Mouse (Mus musculus) liver, postnatal 0 days (tissue): ENCODE results near the gene Hyal1. TPM values are rescaled to one million over a fixed set of nuclear protein-coding genes. Genes with fewer than 3 reads are reported as not detected.
A peak's percentile ranks its signal among the peaks of the same experiment; 100 is the strongest.

Source experiments
- ATAC-seq: fragments of 200-750 bp; cut with Nextera tagmentation; 2 replicates; pipeline ENCODE4 v1.8.0; 2017; ENCODE audit warnings: mild to moderate bottlenecking, moderate library complexity
- DNase-seq: peaks from one replicate; pipeline ENCODE4 v3.0.0-alpha.2; 2016
- H3K27ac ChIP-seq: fragments of 300-500 bp; sonication (generic); 2 replicates; pipeline ENCODE4 v1.5.1; 2014; ENCODE audit warnings: antibody characterized with exemption, moderate library complexity, mild to moderate bottlenecking, low read depth
- H3K27me3 ChIP-seq: fragments of 300-500 bp; sonication (generic); 2 replicates; pipeline ENCODE4 v1.6.1; 2014; ENCODE audit warnings: low read length, control low read depth, mixed read lengths; ENCODE audit not compliant: insufficient read depth
- H3K36me3 ChIP-seq: fragments of 300-500 bp; sonication (generic); replicated peaks from 2 replicates; pipeline ENCODE4 v1.6.1; 2014; ENCODE audit warnings: mild to moderate bottlenecking, control low read depth, low read length, moderate library complexity, mixed read lengths; ENCODE audit not compliant: insufficient read depth
- H3K4me1 ChIP-seq: fragments of 300-500 bp; sonication (generic); 2 replicates; pipeline ENCODE4 v1.6.1; 2014; ENCODE audit warnings: antibody characterized with exemption, mild to moderate bottlenecking, control low read depth; ENCODE audit not compliant: insufficient read depth
- H3K4me2 ChIP-seq: fragments of 300-500 bp; sonication (generic); 2 replicates; pipeline ENCODE4 v1.6.1; 2014; ENCODE audit warnings: low read depth, mild to moderate bottlenecking, low read length, moderate library complexity, mixed read lengths
- H3K4me3 ChIP-seq: fragments of 300-500 bp; sonication (generic); 2 replicates; pipeline ENCODE4 v1.5.1; 2014; ENCODE audit warnings: low read depth, low read length
- H3K9ac ChIP-seq: fragments of 300-500 bp; sonication (generic); replicated peaks from 2 replicates; pipeline ENCODE4 v1.6.1; 2014; ENCODE audit warnings: mild to moderate bottlenecking, moderate library complexity
- H3K9me3 ChIP-seq: fragments of 300-500 bp; sonication (generic); 2 replicates; pipeline ENCODE4 v1.6.1; 2016; ENCODE audit warnings: mild to moderate bottlenecking, control low read depth, low read length, mixed read lengths
- CTCF ChIP-seq: sonication (generic); IDR thresholded peaks from 2 replicates; pipeline ENCODE4 v1.5.1; 2016; ENCODE audit warnings: antibody characterized with exemption, low read depth
- EP300 ChIP-seq: IDR thresholded peaks from 2 replicates; pipeline ENCODE4 v1.6.1; 2016; ENCODE audit warnings: antibody characterized with exemption, low read depth, mild to moderate bottlenecking
- WGBS: fragments of 180-500 bp; shearing (Covaris S2); extraction: QIAGEN DNeasy Blood & Tissue Kit; methylation state at CpG from one replicate; pipeline ENCODE4 v1.1.7; 2014; ENCODE audit not compliant: insufficient replicate concordance; 5-methylcytosine and 5-hydroxymethylcytosine counted together
- polyA plus RNA-seq: library from polyadenylated mRNA; unstranded; fragments of >200 nt; fragmentation: Nextera tagmentation; extraction: Ambion mirVana; gene quantifications from 2 replicates; pipeline ENCODE4 v1.2.1, GENCODE M21; 2015

Hyal1 gene
- 2.5 and 3.3 TPM in 2 replicates for polyA plus RNA-seq

DNA sequence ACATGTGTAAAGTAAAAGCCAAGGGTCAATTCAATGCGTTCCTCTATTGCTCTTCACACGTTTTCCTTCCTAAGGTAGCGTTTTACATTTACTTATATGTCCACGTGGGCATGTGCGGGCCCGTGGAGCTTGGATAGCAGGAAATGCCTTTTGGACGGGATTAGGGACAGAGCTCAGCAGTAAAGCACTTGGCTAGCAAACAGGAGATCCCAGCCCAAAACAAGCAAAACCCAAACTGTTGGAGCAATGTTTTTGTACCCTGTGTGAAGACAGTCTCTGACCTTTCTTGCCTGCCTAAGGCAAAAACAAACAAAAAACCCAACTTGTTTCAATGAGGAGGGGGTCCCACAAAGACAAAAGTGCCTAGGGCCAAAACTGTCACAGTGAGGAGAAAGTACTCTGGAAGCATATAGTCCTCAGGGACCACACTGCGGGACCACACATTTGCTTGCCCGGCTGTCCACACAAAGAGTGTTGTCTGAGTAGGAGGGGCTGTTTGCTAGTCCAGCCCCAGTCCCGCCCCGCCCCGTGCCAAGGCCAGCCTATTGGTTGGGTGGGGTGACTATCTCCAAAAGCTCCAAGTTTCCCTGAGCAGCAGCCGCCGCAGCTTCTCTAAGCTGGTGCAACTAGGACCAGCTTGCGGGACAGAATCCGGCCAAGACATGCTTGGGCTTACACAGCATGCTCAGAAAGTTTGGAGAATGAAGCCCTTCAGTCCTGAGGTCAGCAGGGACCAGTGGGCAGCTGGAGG, at the start of gene Hyal1:
Hyal1 (plus strand) TSS at position 571 of the 751 bp plus-strand sequence.
- TF ChIP-seq CTCF: no peak
- no peak for TF ChIP-seq EP300
- Histone ChIP-seq H3K9ac (peak within 1 kb of the TSS; percentile 71), H3K36me3 (peaks cover 12% of the 10 kb centered on the region), H3K27me3 (no peaks in the 10 kb centered on the region), H3K4me2 (peak within 1 kb of the TSS; percentile 72), H3K9me3 (no peaks in the 10 kb centered on the region), H3K4me3 (peak within 1 kb of the TSS; percentile 48), H3K4me1 (peaks cover 41% of the 10 kb centered on the region), H3K27ac (peak within 1 kb of the TSS; percentile 87)
- 26% methylated on average over 16 of the region's 16 CpGs for WGBS
- DNase-seq (peak; percentile 92), ATAC-seq (peak; percentile 73)

DNA sequence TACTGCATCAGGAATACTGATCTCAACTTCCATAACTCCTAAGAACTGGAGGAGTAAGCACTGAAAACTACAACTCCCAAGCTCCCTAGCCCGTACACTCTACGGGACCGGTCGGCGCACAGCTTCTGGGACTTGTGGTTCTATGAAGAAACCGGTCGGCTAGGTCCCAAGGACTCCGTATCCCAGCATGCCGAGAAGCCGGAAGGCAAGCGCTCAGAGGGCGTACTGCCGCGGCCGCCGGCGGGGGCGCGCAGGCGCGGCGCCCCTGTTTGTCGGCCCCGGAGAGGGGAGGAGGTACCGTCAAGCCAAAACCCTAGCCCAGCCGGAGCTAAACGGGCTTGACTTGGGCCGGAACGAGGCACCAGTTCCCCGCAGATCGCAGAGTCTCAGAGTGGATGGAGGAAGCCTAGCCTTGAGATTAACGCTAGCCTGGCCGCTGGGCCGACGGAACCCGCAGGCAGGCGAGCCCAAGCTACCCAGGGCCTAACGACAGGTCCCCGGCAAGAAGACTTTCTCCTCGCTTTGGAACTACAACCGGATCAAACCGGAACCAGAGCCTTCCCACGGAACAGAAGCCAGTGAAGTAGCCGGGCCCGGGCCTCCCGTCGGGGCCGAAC, 42.8 kb upstream of the Hyal1 start, which contains the start of gene Tmem115:
Tmem115 (plus strand) TSS at position 155 of the 617 bp plus-strand sequence.
- H3K27me3 ChIP-seq: 0 out of 2 replicates have a peak, but pooled peaks cover 3% of the 10 kb centered on the region
- H3K4me3 ChIP-seq: peak within 1 kb of the TSS; percentile 70
- H3K4me1 ChIP-seq: peaks cover 27% of the 10 kb centered on the region
- under 1% methylated on average over 48 of the region's 48 CpGs for WGBS
- peak within 1 kb of the TSS; percentile 97 for H3K4me2 ChIP-seq
- H3K9me3 ChIP-seq: no peaks in the 10 kb centered on the region
- DNase-seq: peak; percentile 91
- TF ChIP-seq CTCF (peak; percentile 48; the same call in 1 of the 2 replicates), EP300 (no peak)
- peak within 1 kb of the TSS; percentile 79 for H3K27ac ChIP-seq
- H3K9ac ChIP-seq: peak within 1 kb of the TSS; percentile 91
- H3K36me3 ChIP-seq: peaks cover 15% of the 10 kb centered on the region
- peak; percentile 97 for ATAC-seq

DNA sequence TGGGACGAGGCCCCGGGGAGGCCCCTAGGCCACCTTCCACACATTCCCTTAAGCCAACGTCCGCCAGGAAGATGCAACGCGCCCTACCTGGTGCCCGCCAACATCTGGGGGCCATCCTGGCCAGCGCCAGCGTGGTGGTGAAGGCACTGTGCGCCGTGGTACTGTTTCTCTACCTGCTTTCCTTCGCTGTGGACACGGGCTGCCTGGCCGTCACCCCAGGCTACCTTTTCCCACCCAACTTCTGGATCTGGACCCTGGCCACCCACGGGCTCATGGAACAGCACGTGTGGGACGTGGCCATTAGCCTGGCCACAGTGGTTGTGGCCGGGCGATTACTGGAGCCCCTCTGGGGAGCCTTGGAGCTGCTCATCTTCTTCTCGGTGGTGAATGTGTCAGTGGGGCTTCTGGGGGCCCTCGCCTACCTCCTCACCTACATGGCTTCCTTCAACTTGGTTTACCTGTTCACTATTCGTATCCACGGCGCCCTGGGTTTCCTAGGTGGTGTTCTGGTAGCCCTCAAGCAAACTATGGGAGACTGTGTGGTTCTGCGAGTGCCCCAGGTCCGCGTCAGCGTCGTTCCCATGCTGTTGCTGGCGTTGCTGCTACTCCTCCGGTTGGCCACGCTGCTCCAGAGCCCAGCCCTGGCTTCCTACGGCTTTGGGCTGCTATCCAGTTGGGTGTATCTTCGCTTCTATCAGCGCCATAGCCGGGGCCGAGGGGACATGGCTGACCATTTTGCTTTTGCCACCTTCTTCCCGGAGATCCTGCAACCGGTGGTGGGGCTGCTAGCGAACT, 42.1 kb upstream of the Hyal1 start:
- Histone ChIP-seq H3K27ac (peak overlapping the region; percentile 79), H3K4me1 (peaks cover 27% of the 10 kb centered on the region), H3K4me2 (peak overlapping the region; percentile 97), H3K9ac (peak overlapping the region; percentile 91), H3K36me3 (peaks cover 21% of the 10 kb centered on the region), H3K9me3 (no peaks in the 10 kb centered on the region), H3K4me3 (peak overlapping the region; percentile 70), H3K27me3 (no peaks in the 10 kb centered on the region)
- WGBS: 0% methylated on average over 40 of the region's 40 CpGs
- ATAC-seq: peak; percentile 12; the same call in 1 of the 2 replicates
- DNase-seq: peak; percentile 59
- TF ChIP-seq CTCF: no peak
- no peak for TF ChIP-seq EP300

DNA sequence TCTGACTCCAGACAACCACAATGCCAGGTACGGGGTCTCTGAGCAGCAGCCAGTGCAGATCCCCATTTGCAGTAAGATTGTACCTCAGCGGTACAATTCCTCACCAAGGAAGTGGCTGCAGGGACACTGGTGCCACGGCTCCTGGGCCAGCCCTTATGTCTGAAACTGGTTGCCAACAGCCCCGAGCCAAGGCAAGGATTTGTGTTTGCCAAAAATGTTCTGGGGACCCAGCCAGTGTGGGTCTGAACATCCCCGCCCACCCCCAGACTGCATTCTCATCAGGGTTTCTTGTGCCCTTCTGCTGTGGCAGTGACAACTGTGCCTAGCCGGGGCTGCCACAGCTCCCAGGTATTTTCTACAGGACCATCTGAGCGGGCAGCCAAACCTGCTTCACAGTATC, 38.5 kb upstream of the Hyal1 start:
- WGBS: 91% methylated on average over 7 of the region's 7 CpGs
- Histone ChIP-seq H3K4me3 (no peak overlapping the region), H3K27ac (no peak overlapping the region), H3K4me2 (no peak overlapping the region), H3K9me3 (no peaks in the 10 kb centered on the region), H3K4me1 (peaks cover 45% of the 10 kb centered on the region), H3K27me3 (no peaks in the 10 kb centered on the region), H3K36me3 (peaks cover 27% of the 10 kb centered on the region), H3K9ac (no peak overlapping the region)
- TF ChIP-seq EP300 (no peak), CTCF (no peak)
- no peak for ATAC-seq
- DNase-seq: no peak

DNA sequence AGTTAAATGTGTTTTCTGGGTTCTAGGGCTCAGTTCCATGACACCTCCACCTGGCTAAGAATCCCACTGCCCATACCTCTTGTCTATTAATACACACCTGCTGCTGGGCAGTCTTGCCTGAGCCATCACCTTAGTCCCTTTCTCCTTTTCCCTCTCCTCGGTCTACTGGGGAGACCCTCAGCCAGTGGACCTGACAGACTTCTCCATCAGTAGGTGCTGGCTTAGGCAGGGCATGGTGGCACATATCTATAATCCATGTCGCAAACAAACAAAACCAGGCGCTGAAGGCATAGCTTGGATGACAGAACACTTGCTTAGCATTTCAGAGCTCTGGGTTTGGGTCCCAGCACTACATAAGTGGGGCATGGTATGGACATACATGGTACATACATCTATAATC, 38.0 kb upstream of the Hyal1 start:
- TF ChIP-seq CTCF: no peak
- no peak for TF ChIP-seq EP300
- H3K36me3 ChIP-seq: peaks cover 27% of the 10 kb centered on the region
- H3K9me3 ChIP-seq: no peaks in the 10 kb centered on the region
- H3K4me2 ChIP-seq: no peak overlapping the region
- H3K27ac ChIP-seq: no peak overlapping the region
- DNase-seq (no peak), ATAC-seq (no peak)
- H3K4me3 ChIP-seq: no peak overlapping the region
- no peak overlapping the region for H3K9ac ChIP-seq
- H3K27me3 ChIP-seq: no peaks in the 10 kb centered on the region
- H3K4me1 ChIP-seq: peaks cover 41% of the 10 kb centered on the region
- 83% methylated on average over 3 of the region's 3 CpGs for WGBS

DNA sequence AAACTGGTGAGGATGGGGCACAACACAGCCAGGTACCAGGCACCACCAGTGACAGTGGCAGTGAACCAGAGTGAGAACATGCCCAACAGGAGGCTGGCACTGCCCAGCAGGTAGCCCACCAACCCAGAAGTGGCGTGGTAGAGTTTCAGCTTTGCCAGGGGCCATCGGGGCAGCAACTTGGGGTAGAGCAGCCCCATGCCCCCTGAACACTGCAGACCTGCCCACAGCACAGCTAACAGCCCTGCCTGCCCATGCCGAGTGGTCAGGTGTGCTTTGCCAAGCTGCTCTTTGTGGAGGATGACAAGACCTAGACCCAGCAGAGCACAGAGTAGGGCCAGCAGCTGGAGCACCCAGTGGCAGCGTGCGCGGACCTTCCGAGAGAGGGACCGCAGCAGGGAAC, 36.8 kb upstream of the Hyal1 start:
- peaks cover 38% of the 10 kb centered on the region for H3K4me1 ChIP-seq
- 92% methylated on average over 8 of the region's 8 CpGs for WGBS
- no peak for ATAC-seq
- H3K4me2 ChIP-seq: no peak overlapping the region
- no peak for DNase-seq
- H3K27ac ChIP-seq: no peak overlapping the region
- no peaks in the 10 kb centered on the region for H3K27me3 ChIP-seq
- H3K9me3 ChIP-seq: no peaks in the 10 kb centered on the region
- no peak overlapping the region for H3K9ac ChIP-seq
- H3K4me3 ChIP-seq: no peak overlapping the region
- TF ChIP-seq EP300 (no peak), CTCF (no peak)
- H3K36me3 ChIP-seq: peaks cover 27% of the 10 kb centered on the region
